Mouse (Mus musculus): ENCODE data around the gene Lrp4. TPM values are rescaled to one million over a fixed set of nuclear protein-coding genes. Genes with fewer than 3 reads are reported as not detected.

Gene Lrp4
- polyA plus RNA-seq, 1 experiment from 2014 or later, result 4.5 TPM

DNA sequence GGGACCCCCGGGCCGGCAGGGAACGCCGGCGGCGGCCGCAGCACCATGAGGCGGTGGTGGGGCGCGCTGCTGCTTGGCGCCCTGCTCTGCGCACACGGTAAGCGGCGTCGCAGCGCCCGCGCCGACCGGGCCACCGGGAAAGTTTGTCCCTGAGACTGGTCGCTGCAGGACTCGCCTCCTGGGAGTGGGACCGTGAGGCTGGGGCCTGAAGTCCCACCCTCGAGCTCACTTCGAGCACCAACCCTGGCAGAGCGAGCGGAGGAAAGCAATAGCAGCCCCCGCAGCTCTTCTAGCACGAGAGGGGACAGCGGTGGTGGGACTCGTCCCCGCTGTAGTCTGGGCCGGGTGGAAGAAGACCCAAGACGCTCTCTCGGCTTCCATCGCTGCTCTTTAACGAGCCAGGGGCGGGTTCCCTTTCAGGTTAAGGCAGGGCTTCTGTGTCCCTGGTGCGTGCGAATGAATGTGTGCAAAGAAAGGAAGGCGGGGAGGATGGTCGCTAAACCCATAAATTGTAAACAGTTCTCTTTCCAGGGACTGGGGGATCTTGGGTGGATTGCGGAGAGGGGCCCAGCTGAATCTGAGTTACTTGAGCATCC, 443 bp downstream of the Lrp4 start:
- H3K9ac ChIP-seq (ENCODE audit: low read depth, low read length), result peak overlapping the region; percentile 65
- no peaks in the 10 kb centered on the region for H3K36me3 ChIP-seq (ENCODE audit: control insufficient read depth, insufficient read depth, low read length)
- H3K9me3 ChIP-seq (ENCODE audit: control insufficient read depth, low read length), result peaks cover 2% of the 10 kb centered on the region; the same call in 1 of the 2 replicates
- WGBS, result under 1% methylated on average over 34 of the region's 45 CpGs
- H3K4me1 ChIP-seq (ENCODE audit: control insufficient read depth, insufficient read depth, low read depth, low read length), result peaks cover 27% of the 10 kb centered on the region
- peak overlapping the region; percentile 76 for H3K27ac ChIP-seq (ENCODE audit: low read depth, low read length)
- H3K4me3 ChIP-seq (ENCODE audit: low read length), result peak overlapping the region; percentile 68
- H3K4me2 ChIP-seq (ENCODE audit: low read length), result peak overlapping the region; percentile 99
- ATAC-seq, result peak; percentile 49
- no peaks in the 10 kb centered on the region for H3K27me3 ChIP-seq (replicated peaks; ENCODE audit: control insufficient read depth, insufficient read depth, low read length)

DNA sequence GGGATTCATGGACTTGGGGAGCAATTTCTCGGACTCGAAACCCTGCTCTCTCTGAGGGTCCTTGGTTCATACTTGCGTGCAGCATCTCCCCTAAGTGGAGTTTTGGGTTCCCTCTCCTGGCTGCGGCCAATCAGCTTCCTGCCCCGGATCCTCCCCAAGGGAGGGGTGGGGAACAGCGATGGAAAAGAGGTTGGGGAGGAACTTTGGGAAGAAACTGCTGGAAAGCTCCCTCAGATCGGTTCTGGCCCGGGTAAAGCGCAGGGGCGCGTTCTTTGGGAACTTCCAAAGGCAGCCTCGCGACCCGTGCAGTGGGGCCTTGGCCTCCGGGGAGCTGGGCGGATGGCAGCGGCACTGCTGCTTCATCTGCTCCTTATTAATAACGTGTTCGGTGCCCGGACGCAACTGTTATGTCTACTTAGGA, 951 bp downstream of the Lrp4 start:
- H3K4me1 ChIP-seq (ENCODE audit: control insufficient read depth, insufficient read depth, low read depth, low read length), result peaks cover 31% of the 10 kb centered on the region
- H3K4me2 ChIP-seq (ENCODE audit: low read length), result peak overlapping the region; percentile 99
- peak overlapping the region; percentile 68 for H3K4me3 ChIP-seq (ENCODE audit: low read length)
- no peaks in the 10 kb centered on the region for H3K36me3 ChIP-seq (ENCODE audit: control insufficient read depth, insufficient read depth, low read length)
- peak overlapping the region; percentile 65 for H3K9ac ChIP-seq (ENCODE audit: low read depth, low read length)
- peak overlapping the region; percentile 76 for H3K27ac ChIP-seq (ENCODE audit: low read depth, low read length)
- H3K9me3 ChIP-seq (ENCODE audit: control insufficient read depth, low read length), result peaks cover 2% of the 10 kb centered on the region; the same call in 1 of the 2 replicates
- no peaks in the 10 kb centered on the region for H3K27me3 ChIP-seq (replicated peaks; ENCODE audit: control insufficient read depth, insufficient read depth, low read length)
- ATAC-seq, result no peak
- WGBS, result under 1% methylated on average over 21 of the region's 21 CpGs

DNA sequence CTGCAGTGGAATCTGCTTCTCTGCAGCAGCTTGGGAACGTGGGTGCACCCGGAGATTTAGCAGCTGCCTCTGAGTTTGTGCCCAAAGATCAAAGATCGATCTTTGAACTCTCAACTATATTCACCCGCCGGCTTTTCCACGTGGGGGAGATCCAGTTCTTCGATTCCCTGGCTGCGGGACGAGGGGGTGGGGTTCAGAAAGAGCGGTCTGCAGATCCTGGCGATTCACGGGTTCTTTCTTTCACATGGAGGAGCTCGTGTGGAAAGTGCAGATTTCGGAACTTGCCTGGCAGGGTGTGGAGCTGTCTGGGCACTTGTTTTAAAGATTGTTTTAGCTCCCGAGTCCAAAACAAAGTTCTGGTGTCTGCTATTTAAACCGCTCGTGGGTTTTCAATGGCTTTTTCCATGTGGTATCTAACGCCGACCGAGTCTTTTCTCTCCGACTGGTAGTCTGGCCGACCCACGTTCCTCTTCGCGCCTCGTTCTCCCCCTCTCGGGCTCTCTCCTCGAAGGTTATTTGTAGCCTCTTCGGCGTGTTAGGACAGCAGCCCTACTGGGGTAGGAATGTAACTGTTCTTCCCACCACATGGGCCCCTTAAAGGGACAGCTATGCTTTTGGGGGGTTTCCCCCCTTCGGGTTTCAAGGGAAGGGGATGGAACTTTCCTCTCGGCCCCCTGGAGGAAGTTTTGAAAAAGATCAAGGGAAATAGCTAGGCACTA, 1.5 kb downstream of the Lrp4 start:
- peak overlapping the region; percentile 10 for H3K27ac ChIP-seq (ENCODE audit: low read depth, low read length)
- peak overlapping the region; percentile 65 for H3K9ac ChIP-seq (ENCODE audit: low read depth, low read length)
- H3K36me3 ChIP-seq (ENCODE audit: control insufficient read depth, insufficient read depth, low read length), result no peaks in the 10 kb centered on the region
- H3K27me3 ChIP-seq (replicated peaks; ENCODE audit: control insufficient read depth, insufficient read depth, low read length), result no peaks in the 10 kb centered on the region
- H3K4me3 ChIP-seq (ENCODE audit: low read length), result peak overlapping the region; percentile 68
- peaks cover 31% of the 10 kb centered on the region for H3K4me1 ChIP-seq (ENCODE audit: control insufficient read depth, insufficient read depth, low read depth, low read length)
- ATAC-seq, result 0 out of 2 replicates have a peak, but pooled peaks have one; percentile 25
- peak overlapping the region; percentile 99 for H3K4me2 ChIP-seq (ENCODE audit: low read length)
- peaks cover 2% of the 10 kb centered on the region; the same call in 1 of the 2 replicates for H3K9me3 ChIP-seq (ENCODE audit: control insufficient read depth, low read length)
- WGBS, result under 1% methylated on average over 32 of the region's 32 CpGs

DNA sequence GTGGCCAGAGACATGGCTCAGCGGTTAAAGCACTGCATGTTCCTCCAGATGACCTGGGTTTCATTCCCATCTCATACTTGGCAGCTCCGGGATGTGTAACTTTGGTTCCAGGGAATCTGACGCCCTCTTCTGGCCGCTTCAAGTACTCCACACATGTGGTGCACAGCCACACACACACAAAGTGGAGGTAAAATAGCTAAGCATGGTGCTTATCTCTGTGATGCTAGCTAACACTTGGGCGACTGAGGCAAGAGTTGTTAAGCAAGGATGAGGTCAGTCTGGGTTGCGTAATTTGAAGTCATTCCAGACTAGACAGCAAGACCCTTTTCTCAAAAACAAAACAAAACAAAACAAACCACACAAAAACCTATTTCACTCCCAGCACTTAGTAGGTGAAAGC, 2.8 kb downstream of the Lrp4 start:
- Histone ChIP-seq H3K27ac (ENCODE audit: low read depth, low read length) (no peak overlapping the region), H3K27me3 (replicated peaks; ENCODE audit: control insufficient read depth, insufficient read depth, low read length) (no peaks in the 10 kb centered on the region), H3K4me1 (ENCODE audit: control insufficient read depth, insufficient read depth, low read depth, low read length) (peaks cover 31% of the 10 kb centered on the region), H3K4me2 (ENCODE audit: low read length) (no peak overlapping the region), H3K9ac (ENCODE audit: low read depth, low read length) (no peak overlapping the region), H3K36me3 (ENCODE audit: control insufficient read depth, insufficient read depth, low read length) (no peaks in the 10 kb centered on the region), H3K9me3 (ENCODE audit: control insufficient read depth, low read length) (peaks cover 2% of the 10 kb centered on the region; the same call in 1 of the 2 replicates), H3K4me3 (ENCODE audit: low read length) (no peak overlapping the region)
- 98% methylated on average over 6 of the region's 6 CpGs for WGBS
- ATAC-seq, result no peak

DNA sequence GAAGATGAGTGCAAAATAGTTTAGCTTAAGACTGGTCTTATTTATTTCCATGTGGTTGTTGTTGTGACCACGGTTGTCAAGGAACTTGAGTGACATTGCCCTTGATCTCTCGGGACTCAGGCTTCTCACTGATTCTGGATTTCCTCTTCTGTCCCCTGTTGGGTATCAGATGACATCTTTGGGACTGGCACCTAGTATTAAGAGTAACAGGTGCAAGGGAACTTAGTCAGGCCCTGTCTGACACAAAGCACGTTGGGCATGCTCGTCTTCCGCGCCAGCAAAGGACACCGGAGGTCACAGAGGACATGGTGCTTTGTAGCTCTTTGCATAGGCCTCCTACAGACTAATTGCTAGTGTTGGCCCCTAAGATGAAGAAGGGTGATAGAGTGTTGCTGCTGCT, 3.5 kb downstream of the Lrp4 start:
- no peak for ATAC-seq
- WGBS, result 55% methylated on average over 7 of the region's 7 CpGs
- Histone ChIP-seq H3K9me3 (ENCODE audit: control insufficient read depth, low read length) (peaks cover 2% of the 10 kb centered on the region; the same call in 1 of the 2 replicates), H3K9ac (ENCODE audit: low read depth, low read length) (no peak overlapping the region), H3K4me2 (ENCODE audit: low read length) (no peak overlapping the region), H3K27me3 (replicated peaks; ENCODE audit: control insufficient read depth, insufficient read depth, low read length) (no peaks in the 10 kb centered on the region), H3K36me3 (ENCODE audit: control insufficient read depth, insufficient read depth, low read length) (no peaks in the 10 kb centered on the region), H3K4me1 (ENCODE audit: control insufficient read depth, insufficient read depth, low read depth, low read length) (peaks cover 31% of the 10 kb centered on the region), H3K4me3 (ENCODE audit: low read length) (no peak overlapping the region), H3K27ac (ENCODE audit: low read depth, low read length) (no peak overlapping the region)

DNA sequence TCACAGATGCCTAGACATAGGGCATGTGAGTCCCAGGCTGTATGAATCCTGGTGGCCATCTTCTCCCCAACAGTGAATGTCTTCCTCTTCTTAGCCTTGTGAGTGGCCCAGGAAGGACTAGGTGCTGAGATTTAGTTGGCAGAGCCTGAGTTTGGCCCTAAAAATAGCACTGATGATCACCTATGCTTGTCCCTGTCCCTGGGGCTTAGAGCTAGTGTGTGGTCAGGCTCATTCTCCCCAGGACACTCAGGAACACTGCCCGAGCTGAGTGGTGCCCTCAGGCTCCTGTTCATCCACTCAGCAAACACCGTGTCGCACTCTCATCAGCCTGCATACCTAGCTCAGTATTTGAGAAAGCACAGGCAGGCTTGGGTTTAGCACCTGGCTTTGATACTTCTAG, 4.0 kb downstream of the Lrp4 start:
- Histone ChIP-seq H3K36me3 (ENCODE audit: control insufficient read depth, insufficient read depth, low read length) (no peaks in the 10 kb centered on the region), H3K27me3 (replicated peaks; ENCODE audit: control insufficient read depth, insufficient read depth, low read length) (no peaks in the 10 kb centered on the region), H3K27ac (ENCODE audit: low read depth, low read length) (no peak overlapping the region), H3K4me3 (ENCODE audit: low read length) (no peak overlapping the region), H3K9me3 (ENCODE audit: control insufficient read depth, low read length) (peaks cover 2% of the 10 kb centered on the region; the same call in 1 of the 2 replicates), H3K4me2 (ENCODE audit: low read length) (no peak overlapping the region), H3K9ac (ENCODE audit: low read depth, low read length) (no peak overlapping the region), H3K4me1 (ENCODE audit: control insufficient read depth, insufficient read depth, low read depth, low read length) (peaks cover 31% of the 10 kb centered on the region)
- no peak for ATAC-seq
- WGBS, result 49% methylated on average over 3 of the region's 3 CpGs

DNA sequence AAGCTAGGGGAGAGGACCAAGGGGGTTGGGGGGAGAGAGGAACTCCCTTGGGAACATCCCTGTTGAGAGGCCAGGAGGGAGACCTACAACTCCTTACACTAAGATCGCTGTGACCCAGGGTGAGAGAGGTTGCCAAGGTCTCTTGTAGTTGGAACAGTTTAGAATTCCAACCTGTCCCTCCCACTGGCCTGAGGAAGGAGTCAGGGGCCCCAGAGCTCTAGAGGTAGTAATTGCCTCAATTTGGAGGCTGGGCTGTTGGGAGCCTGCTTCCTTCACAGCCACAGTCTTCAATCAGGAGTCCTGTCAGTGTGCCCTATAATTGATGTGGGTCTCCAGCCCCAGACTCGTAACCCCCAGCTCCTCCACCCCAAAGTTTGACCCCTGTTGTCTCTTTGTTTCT, 4.9 kb downstream of the Lrp4 start:
- Histone ChIP-seq H3K4me1 (ENCODE audit: control insufficient read depth, insufficient read depth, low read depth, low read length) (peaks cover 28% of the 10 kb centered on the region), H3K4me2 (ENCODE audit: low read length) (peak overlapping the region; percentile 38), H3K9me3 (ENCODE audit: control insufficient read depth, low read length) (peaks cover 2% of the 10 kb centered on the region; the same call in 1 of the 2 replicates), H3K36me3 (ENCODE audit: control insufficient read depth, insufficient read depth, low read length) (no peaks in the 10 kb centered on the region), H3K27ac (ENCODE audit: low read depth, low read length) (no peak overlapping the region), H3K9ac (ENCODE audit: low read depth, low read length) (peak overlapping the region; percentile 42; the same call in 1 of the 2 replicates), H3K4me3 (ENCODE audit: low read length) (no peak overlapping the region), H3K27me3 (replicated peaks; ENCODE audit: control insufficient read depth, insufficient read depth, low read length) (no peaks in the 10 kb centered on the region)
- no peak for ATAC-seq
- 11% methylated on average over 2 of the region's 2 CpGs for WGBS

DNA sequence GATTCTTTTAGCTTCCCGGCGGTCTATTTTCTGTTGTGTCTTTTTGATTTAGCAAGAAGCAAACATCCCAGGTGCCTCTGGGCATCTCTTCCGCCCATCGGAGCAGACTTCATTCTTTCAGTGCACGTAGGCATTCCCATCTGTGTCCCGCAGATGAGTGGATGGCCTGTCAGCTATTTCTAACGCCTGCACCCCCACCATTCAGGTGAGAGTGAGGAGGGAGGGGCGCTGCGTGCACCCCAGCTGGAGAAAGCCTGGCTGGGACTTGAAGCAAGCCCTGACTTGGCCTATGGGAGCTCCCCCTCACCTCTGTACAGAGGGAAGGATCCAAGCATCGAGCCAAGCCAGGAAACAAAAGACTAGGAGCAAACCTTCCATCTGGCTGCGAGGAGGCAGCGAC, 5.4 kb downstream of the Lrp4 start:
- H3K4me1 ChIP-seq (ENCODE audit: control insufficient read depth, insufficient read depth, low read depth, low read length), result peaks cover 26% of the 10 kb centered on the region

DNA sequence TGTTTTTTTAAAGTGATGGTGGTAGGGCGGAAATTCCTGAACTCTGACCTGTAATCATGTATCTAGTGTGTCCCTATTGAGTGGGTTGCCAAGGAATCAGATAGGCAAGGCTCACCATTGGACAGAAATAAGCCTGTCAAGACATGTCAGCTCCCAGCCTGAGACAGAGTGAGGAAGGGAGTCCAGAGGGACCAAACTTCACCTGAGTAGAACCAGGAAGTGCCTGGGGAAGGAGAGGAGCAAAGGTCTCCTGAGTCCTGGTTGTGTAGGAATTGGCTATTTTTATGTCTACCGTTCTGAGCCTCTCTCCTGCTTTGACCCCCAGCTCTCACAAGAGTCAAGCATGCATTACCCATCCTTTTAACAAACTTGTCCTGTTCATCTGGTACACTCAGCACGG, 8.6 kb downstream of the Lrp4 start:
- H3K4me2 ChIP-seq (ENCODE audit: low read length), result no peak overlapping the region
- H3K4me1 ChIP-seq (ENCODE audit: control insufficient read depth, insufficient read depth, low read depth, low read length), result peaks cover 16% of the 10 kb centered on the region
- 88% methylated on average over 3 of the region's 3 CpGs for WGBS
- no peaks in the 10 kb centered on the region for H3K9me3 ChIP-seq (ENCODE audit: control insufficient read depth, low read length)
- H3K9ac ChIP-seq (ENCODE audit: low read depth, low read length), result no peak overlapping the region
- H3K27me3 ChIP-seq (replicated peaks; ENCODE audit: control insufficient read depth, insufficient read depth, low read length), result no peaks in the 10 kb centered on the region
- H3K27ac ChIP-seq (ENCODE audit: low read depth, low read length), result no peak overlapping the region
- no peak for ATAC-seq
- H3K36me3 ChIP-seq (ENCODE audit: control insufficient read depth, insufficient read depth, low read length), result no peaks in the 10 kb centered on the region
- no peak overlapping the region for H3K4me3 ChIP-seq (ENCODE audit: low read length)

More for the DNA sequence above, 5.4 kb downstream of the Lrp4 start:
- H3K4me2 ChIP-seq (ENCODE audit: low read length), result peak overlapping the region; percentile 38
- peaks cover 2% of the 10 kb centered on the region; the same call in 1 of the 2 replicates for H3K9me3 ChIP-seq (ENCODE audit: control insufficient read depth, low read length)
- H3K36me3 ChIP-seq (ENCODE audit: control insufficient read depth, insufficient read depth, low read length), result no peaks in the 10 kb centered on the region
- peak; percentile 19; the same call in 1 of the 2 replicates for ATAC-seq
- peak overlapping the region; percentile 42 for H3K9ac ChIP-seq (ENCODE audit: low read depth, low read length)
- no peaks in the 10 kb centered on the region for H3K27me3 ChIP-seq (replicated peaks; ENCODE audit: control insufficient read depth, insufficient read depth, low read length)
- 6% methylated on average over 12 of the region's 12 CpGs for WGBS
- no peak overlapping the region; the same call in 1 of the 2 replicates for H3K4me3 ChIP-seq (ENCODE audit: low read length)
- H3K27ac ChIP-seq (ENCODE audit: low read depth, low read length), result no peak overlapping the region

Measured in hindbrain, embryonic 16.5 days (tissue).